In the genomic region with DNA sequence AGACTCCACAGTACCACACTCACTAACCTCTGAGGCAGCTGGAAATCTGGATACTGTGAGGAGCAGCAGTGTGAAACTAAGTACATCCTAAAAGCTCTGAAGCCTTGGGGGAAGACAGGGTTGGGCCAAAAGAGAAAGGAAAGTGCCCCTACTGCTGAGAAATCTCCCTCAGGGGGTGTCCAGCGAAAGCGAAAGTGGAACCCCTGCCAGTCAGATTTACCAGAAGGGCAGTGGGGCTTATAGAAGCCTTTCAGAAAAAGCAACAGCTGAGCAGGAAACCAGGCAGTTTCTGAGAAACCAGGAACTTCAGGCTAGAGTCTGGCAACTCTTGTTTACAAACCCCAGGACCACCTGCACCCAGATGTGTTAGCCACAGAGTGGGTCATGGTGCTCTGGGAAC, we compare ENCODE assay signal across 9 mouse cellular contexts.
DNase-seq lines count a peak whose midpoint lies in the region; ATAC-seq and TF ChIP-seq lines count a peak whose summit lies in the region.
"Had no signal": no experiment of that assay in that cellular context is flagged by ENCODE, and none has a peak within 500 bp of the region (broad histone marks: within the 10 kb centered on the region; RNA-seq: fewer than 3 reads in every experiment).

No protein-coding gene starts in this region.

- H3K36me3 ChIP-seq in lung, postnatal 0 days (ENCODE audit: insufficient read depth, low read length) = no peaks in the 10 kb centered on the region
- H3K36me3 ChIP-seq: embryonic facial prominence, embryonic 12.5 days; liver, embryonic 15.5 days had no signal

- 48% methylated on average over 2 of the region's 2 CpGs for WGBS in lung, postnatal 0 days
- WGBS in cerebellum, adult 2 months = 21% methylated on average over 2 of the region's 2 CpGs

- intact Hi-C loops in heart, postnatal 10 days (cut with DNase I) = no loop called here

- peak; percentile 88 for ATAC-seq in CD4-positive, CD25-positive, alpha-beta regulatory T cell, adult 4 months
- ATAC-seq in lung, postnatal 0 days = peak; percentile 11; the same call in 1 of the 2 replicates

- H3K27ac ChIP-seq in lung, postnatal 0 days (ENCODE audit: low read length) = peak overlapping the region; percentile 52; the same call in 1 of the 2 replicates
- H3K27ac ChIP-seq in cerebellum, adult 2 months (ENCODE audit: insufficient read depth, low read length) = no peak overlapping the region
- H3K27ac ChIP-seq: embryonic facial prominence, embryonic 12.5 days; liver, embryonic 15.5 days had no signal

- TF ChIP-seq POLR2A in cerebellum, adult 2 months (IDR thresholded peaks at IDR 0.05; ENCODE audit: borderline replicate concordance, insufficient read depth, low read length) = no peak

- H3K9me3 ChIP-seq in lung, postnatal 0 days (ENCODE audit: low read length) = no peaks in the 10 kb centered on the region
- H3K9me3 ChIP-seq: embryonic facial prominence, embryonic 12.5 days; liver, embryonic 15.5 days had no signal

- no peaks in the 10 kb centered on the region; the same call in 1 of the 2 replicates for H3K4me1 ChIP-seq in lung, postnatal 0 days (ENCODE audit: insufficient read depth, low read depth, low read length)
- no peaks in the 10 kb centered on the region for H3K4me1 ChIP-seq in cerebellum, adult 2 months (ENCODE audit: control insufficient read depth, insufficient read depth, low read length)
- H3K4me1 ChIP-seq: liver, embryonic 15.5 days had no signal

- DNase-seq in T-cell, adult 2 months (ENCODE audit: low spot score) = peak; percentile 50
- DNase-seq in heart, postnatal 10 days = peak; percentile 38 to 41
- DNase-seq in lung, postnatal 0 days (ENCODE audit: low spot score) = peak; percentile 23
- DNase-seq in thymus, adult 18-20 months = peak; percentile 10 to 34
- DNase-seq in cerebellum, adult 2 months = no peak
- no peak for DNase-seq in cerebellum, adult 18-20 months

- TF ChIP-seq CTCF in lung, postnatal 0 days (IDR thresholded peaks at IDR 0.05) = no peak
- TF ChIP-seq CTCF in cerebellum, adult 2 months (IDR thresholded peaks at IDR 0.05; ENCODE audit: borderline replicate concordance, insufficient read depth, low read depth, low read length) = no peak

- H3K4me3 ChIP-seq in lung, postnatal 0 days (ENCODE audit: low read depth, low read length) = no peak overlapping the region
- H3K4me3 ChIP-seq in cerebellum, adult 2 months (replicated peaks; ENCODE audit: insufficient read depth, low read depth, low read length) = no peak overlapping the region
- H3K4me3 ChIP-seq: embryonic facial prominence, embryonic 12.5 days; liver, embryonic 15.5 days had no signal

- TF ChIP-seq EP300 in lung, postnatal 0 days (IDR thresholded peaks at IDR 0.05) = no peak

- no peaks in the 10 kb centered on the region for H3K27me3 ChIP-seq in lung, postnatal 0 days (replicated peaks; ENCODE audit: insufficient read depth, low read length)
- no peaks in the 10 kb centered on the region for H3K27me3 ChIP-seq in cerebellum, adult 2 months (ENCODE audit: control insufficient read depth, insufficient read depth, low read length)
- H3K27me3 ChIP-seq: embryonic facial prominence, embryonic 12.5 days; liver, embryonic 15.5 days had no signal

- no peak overlapping the region for H3K4me2 ChIP-seq in lung, postnatal 0 days (replicated peaks; ENCODE audit: low read depth, low read length)
- H3K4me2 ChIP-seq: embryonic facial prominence, embryonic 12.5 days; liver, embryonic 15.5 days had no signal

- H3K9ac ChIP-seq in lung, postnatal 0 days (replicated peaks; ENCODE audit: low read depth) = 0 out of 2 replicates have a peak overlapping the region, but pooled peaks have one; percentile 4
- H3K9ac ChIP-seq: embryonic facial prominence, embryonic 12.5 days; liver, embryonic 15.5 days had no signal

Comparison
In these comparisons a context has a peak if more than half of its experiments do, and no peak if none do; other contexts are left out.
1. DNase-seq: peak in T-cell, adult 2 months (single experiment), heart, postnatal 10 days (2 of 2), lung, postnatal 0 days (single experiment) and thymus, adult 18-20 months (2 of 2); none in cerebellum, adult 2 months (0 of 2) and cerebellum, adult 18-20 months (0 of 2).